Mouse (Mus musculus): ENCODE measurements around the gene Ehmt2.
"Not testable (repeated sequence)": the region's sequence is repeated elsewhere in the genome, so short reads cannot be mapped to it uniquely, and the experiment has no call there.

The Ehmt2 gene

DNA sequence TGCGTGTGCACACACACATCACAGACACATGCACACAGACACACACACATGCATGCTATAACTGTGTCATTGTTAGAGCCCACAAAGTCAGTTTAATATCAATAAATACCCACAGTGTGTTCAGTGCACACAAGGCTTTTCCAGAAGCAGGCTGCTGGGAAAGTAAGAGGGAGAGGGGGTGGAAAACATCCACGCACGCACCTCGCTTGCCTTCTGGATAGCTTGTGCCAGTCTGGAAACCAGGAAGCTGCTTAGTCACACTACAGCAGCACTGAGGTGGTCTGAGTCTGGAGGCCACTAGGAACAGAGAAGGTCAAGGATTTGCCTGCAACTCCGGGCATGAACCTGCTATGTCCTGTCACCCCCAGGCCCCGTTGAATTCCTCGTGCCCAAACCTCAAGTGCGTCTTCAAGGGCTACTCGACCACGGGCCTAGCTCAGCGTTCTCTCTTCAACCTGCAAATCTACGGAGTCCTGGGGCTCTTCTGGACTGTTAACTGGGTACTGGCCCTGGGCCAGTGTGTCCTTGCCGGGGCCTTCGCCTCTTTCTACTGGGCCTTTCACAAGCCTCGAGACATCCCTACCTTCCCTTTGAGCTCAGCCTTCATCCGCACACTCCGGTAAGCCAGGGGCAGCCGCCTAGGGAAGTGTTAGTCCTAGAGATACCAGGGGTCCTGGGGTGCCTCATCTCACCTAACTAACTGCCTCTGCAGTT, 29.2 kb downstream of the Ehmt2 start:
- DNase-seq (ENCODE audit: low spot score), result no peak

DNA sequence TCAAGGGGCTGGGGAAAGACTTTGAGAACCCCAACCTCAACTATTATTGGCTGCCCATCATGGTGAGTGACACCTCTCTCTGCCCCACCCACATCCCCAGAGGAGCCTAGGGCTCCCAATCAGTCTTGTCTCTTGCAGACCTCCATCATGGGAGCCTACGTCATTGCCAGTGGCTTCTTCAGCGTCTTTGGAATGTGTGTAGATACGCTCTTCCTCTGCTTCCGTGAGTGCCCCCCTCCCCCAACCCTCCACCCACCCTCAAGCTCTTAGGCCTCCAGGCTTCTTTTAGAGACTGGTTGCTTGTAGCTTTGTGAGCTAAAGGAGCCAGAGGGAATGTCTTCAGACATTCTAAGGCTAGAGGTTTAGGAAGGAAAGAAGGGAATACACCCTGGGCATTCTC, 30.6 kb downstream of the Ehmt2 start:
- DNase-seq (ENCODE audit: low spot score), result no peak

DNA sequence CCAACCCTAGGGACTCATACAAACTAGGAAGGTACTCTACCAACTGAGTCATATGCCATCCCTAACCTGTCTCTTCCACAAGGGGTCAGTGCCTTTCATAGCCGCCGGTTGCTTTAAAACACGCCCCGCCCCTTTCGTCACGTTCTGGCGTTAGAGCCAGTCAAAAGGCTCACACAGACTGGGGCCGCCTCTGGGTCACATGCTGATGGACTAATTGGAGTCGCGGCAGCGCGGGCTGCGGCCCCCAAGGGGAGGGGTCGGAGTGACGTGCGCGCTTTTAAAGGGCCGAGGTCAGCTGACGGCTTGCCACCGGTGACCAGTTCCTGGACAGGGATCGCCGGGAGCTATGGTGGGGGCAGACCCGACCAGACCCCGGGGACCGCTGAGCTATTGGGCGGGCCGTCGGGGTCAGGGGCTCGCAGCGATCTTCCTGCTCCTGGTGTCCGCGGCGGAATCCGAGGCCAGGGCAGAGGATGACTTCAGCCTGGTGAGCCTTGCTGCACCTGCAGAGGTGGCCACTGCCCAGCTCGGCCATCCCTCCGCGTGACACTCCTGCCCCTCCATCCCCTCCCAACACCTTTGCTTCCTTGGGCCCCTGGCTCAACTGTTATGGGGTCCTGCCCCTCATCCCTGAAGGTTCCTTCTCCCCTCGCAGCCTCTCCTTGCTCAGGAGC, 32.9 kb downstream of the Ehmt2 start, which contains the start of gene Neu1:
Gene Neu1, plus strand, starts transcription at position 193 of the 674 bp plus-strand sequence.
- peak; percentile 86 for DNase-seq (ENCODE audit: low spot score)

DNA sequence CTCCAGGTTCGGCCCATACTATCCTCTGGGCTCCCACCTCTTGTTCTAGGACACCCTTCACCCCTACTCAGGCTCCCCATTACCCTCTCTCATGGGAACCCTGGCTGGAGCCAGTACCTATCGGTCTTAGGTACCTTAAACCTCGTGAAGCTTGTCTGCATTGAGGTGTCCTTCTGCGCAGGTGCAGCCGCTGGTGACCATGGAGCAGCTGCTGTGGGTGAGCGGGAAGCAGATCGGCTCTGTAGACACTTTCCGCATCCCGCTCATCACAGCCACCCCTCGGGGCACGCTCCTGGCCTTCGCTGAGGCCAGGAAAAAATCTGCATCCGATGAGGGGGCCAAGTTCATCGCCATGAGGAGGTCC, 33.4 kb downstream of the Ehmt2 start:
- peak; percentile 11 for DNase-seq (ENCODE audit: low spot score)

DNA sequence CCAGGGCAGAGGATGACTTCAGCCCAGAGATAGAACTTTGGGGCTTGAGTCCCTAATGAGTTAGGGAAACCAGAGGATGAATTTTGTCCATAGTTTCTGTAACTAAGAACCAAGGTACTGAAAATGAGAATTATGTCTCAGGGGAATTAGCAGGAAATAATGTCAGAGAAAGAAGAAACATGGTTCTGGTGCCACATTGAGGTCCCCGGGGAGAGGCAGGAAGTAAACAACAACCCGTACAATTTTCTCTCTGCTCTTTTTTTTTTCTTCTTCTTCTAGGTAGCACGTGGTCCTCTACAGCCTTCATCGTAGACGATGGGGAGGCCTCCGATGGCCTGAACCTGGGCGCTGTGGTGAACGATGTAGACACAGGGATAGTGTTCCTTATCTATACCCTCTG, 34.0 kb downstream of the Ehmt2 start:
- DNase-seq (ENCODE audit: low spot score), result no peak

DNA sequence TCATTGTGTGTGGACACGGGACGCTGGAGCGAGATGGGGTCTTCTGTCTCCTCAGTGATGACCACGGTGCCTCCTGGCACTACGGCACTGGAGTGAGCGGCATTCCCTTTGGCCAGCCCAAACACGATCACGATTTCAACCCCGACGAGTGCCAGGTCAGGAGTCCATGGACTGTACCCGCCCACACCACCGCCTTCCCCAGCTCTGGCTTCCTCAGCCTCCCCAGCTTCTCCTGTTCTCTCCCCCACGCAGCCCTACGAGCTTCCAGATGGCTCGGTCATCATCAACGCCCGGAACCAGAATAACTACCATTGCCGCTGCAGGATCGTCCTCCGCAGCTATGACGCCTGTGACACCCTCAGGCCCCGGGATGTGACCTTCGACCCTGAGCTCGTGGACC, 35.8 kb downstream of the Ehmt2 start:
- no peak for DNase-seq (ENCODE audit: low spot score)

DNA sequence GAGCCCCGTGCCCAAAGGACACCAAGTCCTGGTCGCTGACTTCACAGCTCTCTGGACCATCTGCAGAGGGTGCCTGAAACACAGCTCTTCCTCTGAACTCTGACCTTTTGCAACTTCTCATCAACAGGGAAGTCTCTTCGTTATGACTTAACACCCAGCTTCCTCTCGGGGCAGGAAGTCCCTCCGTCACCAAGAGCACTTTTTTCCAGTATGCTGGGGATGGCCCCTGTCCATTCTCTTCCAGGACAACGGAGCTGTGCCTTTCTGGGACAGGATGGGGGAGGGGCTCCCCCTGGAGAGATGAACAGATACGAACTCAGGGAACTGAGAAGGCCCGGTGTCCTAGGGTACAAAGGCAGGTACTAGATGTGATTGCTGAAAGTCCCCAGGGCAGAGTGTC, 36.6 kb downstream of the Ehmt2 start:
- no peak for DNase-seq (ENCODE audit: low spot score)

DNA sequence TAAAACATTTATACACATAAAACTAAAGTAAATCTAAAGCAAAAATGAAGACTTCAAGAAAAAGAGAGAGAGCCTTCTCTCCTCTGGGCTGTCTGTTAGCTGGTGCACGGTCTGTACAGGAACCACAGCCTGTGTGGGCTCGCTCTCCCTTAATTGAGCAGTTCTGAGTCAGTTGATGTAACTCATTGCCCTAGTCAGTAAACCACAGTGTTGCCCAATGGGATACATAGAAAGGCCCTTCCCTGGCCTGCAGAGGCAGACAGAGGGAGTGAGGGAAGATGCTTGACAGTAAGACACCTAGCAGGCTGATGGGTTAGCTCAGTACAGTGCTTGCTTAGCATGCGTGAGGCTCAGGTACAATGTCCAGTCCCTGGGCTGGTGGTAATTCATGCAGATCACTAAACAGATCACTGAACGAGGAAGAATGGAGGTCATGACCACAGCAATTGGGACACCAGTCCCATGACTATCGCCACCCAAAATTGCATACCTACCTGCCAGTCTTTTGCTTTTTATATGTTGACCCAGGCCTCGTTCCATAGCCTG, 39.8 kb downstream of the Ehmt2 start:
- DNase-seq (ENCODE audit: low spot score), result no peak

DNA sequence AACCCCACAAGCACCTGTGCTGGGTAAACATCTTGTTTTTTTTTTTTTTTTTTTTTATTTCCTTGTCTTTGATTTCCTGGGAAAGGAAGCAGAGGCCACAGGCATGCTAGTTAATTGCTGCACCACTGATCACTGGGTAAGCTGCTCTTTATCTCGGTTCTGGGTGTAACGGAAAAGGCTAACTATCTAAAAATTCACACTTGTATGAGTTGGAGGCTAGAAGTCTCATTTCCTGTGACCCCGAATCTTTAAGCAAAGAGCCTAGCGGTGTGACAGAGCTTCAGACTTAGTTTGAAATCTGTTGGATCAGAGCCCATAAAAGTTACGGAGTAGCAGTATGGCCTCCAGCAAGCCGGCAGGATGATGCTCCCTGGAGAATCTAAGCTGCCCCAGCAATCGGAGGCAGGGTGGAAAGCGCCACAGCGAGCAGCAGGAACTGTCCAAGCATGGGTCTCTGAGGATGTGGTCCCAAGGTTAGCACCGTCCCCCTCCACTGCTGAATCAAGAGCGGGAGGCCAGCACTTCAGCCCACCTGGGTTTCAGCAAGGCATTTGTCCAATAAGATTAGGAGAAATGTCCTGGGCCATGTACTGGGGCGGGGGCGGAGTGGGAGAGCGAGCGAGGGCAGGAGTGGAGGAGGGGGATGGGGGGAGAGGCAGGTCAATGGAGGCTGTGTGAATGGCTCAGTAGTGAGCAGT, 43.2 kb downstream of the Ehmt2 start:
- no peak for DNase-seq (ENCODE audit: low spot score)

DNA sequence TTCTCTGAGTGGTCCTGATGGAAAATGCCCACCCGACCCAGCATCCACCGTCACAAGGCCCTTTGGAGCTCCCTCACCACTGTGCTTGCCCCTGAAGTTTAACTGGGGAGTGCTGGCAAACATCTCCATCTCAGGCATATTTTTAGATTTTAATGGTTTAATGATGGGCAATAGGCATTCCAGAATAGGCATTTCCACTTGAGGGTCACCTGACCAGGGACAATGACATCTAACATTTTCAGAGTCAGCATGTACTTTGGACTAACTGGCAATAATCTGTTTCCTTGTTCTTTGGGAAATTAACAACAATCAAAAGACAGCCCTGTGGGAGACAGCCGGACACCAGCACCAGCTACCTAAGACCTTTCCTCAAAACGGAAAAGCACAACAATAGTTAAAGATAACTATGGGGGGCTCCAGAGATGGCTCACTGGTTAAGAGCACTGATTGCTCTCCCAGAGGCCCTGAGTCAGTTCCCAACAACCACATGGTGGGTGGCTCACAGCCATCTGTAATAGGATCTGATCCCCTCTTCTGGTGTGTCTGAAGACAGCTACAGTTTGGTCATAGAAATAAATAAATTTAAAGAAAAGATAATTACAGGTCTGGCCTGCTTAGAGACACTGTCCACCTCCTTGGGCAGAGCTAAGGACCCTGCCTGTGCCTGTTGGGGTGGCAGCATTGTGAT, 45.0 kb downstream of the Ehmt2 start:
- DNase-seq (ENCODE audit: low spot score), result no peak

DNA sequence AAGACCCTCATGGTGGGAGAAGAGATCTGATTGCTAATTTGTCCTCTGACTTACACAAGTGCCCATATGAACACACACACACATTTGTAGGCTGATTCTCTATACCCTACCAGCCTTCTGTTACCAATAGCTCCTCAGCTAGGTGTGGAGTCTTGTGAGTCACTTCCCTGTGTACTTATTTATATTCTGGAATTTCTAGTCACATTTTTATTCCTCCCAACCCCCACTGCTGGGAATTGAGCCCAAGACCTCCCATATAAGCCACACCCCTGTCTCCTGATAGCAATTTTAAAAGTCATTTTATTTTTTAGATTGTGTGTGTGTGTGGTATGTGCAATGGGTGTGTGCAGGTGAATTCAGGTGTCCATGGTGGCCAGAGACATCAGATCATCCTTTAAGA, 46.1 kb downstream of the Ehmt2 start:
- DNase-seq (ENCODE audit: low spot score), result no peak

DNA sequence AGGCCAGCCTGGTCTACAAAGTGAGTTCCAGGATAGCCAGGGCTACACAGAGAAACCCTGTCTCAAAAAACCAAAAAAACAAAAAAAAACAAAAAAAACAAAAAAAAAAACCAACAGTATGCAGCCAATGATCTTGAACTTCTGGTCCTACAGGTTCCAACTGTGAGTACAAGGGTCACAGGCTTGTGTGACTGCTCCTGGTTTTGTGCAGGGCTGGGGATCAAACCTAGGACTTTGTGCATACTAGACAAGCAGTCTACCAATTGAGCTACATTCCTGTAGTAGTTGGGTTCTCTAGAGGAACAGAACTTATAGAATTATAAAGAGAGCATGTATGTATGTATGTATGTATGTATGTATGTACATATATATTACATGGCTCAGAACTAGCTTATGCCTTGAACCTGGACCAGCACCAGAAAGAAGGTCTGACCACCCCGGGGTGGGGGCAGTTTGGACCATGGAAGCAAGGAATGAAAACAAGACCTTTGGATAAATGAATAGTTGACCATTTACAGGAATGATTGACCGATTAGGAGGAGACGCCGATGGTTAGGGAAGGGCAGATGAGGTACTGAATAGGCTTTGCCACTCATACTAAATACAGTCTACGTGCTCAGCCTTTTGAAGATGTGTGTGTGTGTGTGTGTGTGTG, 48.3 kb downstream of the Ehmt2 start:
- no peak for DNase-seq (ENCODE audit: low spot score)

DNA sequence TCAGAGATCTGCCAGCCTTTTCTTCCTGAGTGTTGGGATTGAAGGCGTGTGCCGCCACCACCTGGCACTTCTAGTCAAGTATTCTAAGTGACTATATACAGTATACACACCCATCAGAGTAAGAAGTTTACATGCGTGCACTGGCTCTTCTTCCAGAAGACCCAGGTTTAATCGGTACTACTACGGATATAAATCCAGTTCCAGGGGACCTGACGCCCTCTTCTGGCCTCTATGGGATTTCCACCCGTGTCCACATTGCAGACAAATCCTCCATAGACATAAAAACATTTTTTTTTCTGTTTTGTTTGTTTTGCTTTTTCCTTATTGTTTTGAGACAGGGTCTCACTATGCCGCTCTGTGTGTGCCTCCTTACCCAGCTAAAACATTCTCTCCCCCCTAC, 49.3 kb downstream of the Ehmt2 start:
- no peak for DNase-seq (ENCODE audit: low spot score)

DNA sequence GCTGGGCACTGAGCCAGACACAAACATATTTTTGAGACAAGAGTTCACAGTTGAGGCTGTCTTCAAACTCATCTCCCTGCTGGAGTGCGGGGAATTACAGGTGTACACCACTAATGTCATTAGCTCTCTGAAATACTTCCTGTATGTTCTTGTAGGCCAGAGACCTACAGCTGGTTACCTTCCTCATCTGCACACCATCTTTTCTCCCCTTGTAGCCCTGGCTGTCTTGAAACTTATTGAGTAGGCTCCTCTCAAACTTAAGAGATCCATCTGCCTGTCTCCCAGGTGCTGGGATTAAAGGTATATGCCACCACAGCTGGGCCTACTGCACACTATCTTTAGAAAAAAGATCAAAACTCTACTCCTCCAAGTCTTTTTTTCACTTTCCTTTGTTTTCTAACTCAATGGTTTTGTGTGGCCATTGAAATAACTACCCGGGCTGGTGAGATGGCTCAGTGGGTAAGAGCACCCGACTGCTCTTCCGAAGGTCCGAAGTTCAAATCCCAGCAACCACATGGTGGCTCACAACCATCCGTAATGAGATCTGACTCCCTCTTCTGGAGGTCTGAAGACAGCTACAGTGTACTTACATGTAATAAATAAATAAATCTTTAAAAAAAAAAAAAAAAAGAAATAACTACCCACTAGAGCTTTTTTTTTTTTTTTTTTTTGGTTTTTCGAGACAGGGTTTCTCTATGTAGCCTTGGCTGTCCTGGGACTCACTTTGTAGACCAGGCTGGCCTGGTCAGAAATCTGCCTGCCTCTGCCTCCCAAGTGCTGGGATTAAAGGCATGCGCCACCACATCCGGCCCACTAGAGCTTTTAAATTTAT, 50.7 kb downstream of the Ehmt2 start:
- not testable (repeated sequence) for DNase-seq (ENCODE audit: low spot score)

DNA sequence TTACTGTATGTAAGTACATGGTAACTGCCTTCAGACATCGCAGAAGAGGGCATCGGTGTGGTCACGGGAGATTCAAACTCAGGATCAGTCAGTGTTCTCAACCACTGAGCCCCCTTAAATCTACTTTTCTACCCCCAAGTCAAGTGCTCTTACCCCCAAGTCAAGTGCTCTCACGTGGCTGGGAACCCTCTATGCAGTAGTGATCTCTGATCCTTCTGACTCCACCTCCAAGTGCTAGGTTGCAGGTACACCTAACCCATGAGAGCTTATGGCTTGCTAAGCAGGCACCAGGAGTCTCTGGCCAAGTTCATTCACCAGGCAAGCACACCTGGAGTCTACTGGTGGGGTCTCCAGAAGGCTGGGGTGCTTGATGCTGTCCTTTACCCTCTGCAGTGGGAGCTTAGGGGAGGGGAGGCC, 51.3 kb downstream of the Ehmt2 start:
- DNase-seq (ENCODE audit: low spot score), result no peak

DNA sequence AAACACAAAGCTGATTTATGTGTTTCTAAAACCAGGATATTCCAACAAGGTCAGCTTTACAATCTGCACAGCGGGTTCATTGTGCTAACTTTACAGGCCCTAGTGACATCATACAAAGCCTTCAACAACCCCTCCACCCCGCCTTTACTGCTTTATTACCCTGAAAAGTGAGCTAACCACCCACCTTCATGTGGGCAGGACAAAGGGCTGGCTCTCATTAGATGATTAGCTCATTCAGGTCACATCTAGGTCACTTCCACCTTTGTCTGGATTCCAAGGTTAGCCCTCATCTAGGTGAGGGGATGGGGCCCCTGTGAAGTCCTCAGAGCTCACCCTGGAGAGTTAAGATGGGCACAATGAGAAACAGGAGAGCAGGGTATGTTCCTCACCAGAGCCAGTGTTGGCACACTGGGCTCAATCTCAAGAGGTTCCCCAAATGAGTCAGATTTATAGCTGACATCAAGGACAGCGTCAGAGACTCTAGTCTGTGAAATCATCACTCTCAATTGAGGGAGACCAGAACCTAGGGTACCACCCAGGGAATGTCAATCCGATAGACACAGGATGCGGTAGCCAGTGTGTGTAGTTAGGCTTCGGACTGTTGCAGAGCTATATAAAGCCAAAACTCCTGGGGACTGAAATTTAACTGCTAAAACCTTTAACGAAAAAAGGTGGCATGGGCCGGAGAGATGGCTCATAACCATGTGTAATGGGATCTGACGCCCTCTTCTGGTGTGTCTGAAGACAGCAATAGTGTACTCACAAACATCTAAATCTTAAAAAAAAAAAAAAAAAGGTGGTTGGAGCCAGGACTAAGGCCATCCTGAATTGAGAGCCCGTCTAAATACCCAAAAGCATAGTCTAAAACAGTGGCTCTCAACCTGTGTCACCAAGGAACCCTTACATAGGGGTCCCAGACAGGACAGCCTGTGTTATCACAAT, 52.5 kb downstream of the Ehmt2 start:
- no peak for DNase-seq (ENCODE audit: low spot score)

DNA sequence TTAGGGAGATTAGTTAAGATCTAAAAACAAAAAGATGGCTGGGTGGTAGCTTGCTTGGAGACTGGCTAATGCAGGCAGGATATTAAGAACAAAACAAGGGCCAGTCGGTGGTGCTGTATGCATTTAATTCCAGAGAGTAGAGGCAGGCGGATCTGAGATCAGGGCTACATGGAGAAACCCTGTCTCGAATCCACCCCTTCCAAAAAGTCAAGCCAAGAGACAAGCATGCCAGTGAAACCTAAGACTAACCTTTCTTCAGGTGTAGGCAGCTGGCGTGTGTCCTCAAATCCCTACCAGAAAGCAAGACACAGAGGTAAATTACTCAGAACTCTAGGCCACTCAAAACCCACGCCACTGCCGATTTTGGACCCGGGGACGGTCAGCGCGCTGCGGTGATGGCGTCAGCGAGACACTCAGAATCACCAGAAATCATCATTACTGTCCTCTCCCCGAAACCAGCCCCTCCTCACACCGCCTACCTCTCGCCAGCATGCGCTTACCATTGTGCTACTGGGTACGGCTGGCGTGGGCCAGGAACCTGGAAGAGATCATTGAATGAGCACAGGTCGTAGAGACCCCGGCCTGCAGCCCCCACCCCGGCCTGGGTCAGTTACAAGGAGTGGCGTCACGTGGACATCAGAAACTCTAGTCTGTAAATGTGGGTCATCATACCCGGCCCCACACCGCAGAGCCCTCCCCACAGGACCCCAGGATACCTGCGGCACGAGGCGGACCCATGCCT, 53.5 kb downstream of the Ehmt2 start:
- no peak for DNase-seq (ENCODE audit: low spot score)

DNA sequence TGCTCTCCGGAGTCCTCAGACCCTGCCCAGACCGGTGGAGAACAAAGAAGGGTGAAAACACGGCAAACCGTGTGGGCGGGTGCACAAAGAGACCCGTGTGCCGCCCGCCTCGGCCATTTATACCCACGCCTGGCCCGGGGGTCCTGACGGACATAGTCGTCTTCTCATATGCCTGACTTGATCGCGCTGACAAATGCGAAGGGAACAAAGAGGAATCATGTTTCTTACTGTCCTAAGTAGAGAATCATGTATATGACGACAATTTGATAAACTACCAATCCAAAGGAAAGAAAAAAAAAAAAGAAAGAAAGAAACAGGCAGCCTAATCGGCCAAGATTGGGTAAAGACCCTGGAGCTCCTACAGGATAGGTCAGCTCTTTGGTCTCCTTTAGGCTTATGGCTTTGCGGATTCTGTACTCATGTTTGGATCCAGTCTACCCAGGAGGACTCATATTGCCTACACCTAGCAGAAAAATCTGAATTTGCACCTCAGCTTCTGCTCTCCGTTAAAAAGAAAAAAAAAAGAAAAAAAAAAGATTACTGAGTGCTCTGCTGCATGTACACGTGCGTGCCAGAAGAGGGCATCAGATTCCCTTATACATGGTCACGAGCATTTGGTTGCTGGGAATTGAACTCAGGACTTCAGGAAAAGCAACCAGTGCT, 54.2 kb downstream of the Ehmt2 start:
- DNase-seq (ENCODE audit: low spot score), result peak; percentile 76

DNA sequence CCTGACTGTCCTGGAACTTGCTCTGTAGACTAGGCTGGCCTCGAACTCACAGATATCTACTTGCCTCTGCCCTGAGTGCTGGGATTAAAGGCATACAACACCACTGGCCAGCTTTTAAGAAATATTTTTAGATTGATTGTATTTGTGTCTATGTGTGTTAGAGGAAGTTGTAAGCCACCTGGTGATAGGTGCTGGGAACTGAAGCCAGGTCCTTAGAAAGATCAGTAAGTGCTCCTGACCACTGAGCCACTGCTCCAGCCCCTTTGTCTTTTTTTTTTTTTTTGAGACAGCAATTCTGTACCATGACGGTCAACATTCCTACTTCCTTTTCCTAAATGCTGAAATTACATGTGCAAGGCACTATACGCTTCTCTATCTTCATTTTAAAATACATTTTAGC, 55.0 kb downstream of the Ehmt2 start:
- no peak for DNase-seq (ENCODE audit: low spot score)
